Mouse (Mus musculus): ENCODE measurements at regions not wholly inside any gene's neighbourhood (a gene's known extent, or its start where the extent isn't known, plus 50 kb on each side); places are given as distances from the start of the nearest gene placed in this dataset.
"Not testable (repeated sequence)": the region's sequence is repeated elsewhere in the genome, so short reads cannot be mapped to it uniquely, and the experiment has no call there.

- no peak for DNase-seq
Measured at GRCm38 (mm10) chr12:33496306-33496705, 66.9 kb downstream of the Twistnb start.

GRCm38 (mm10) chr12:33497319-33497892 is 68.0 kb downstream of the Twistnb start:
- no peak for DNase-seq

GRCm38 (mm10) chr12:33541566-33541965 is 112.1 kb downstream of the Twistnb start:
- DNase-seq, result no peak

GRCm38 (mm10) chr12:33551660-33552059 is 122.2 kb downstream of the Twistnb start:
- DNase-seq, result not testable (repeated sequence)

GRCm38 (mm10) chr12:33552231-33552630 is 122.8 kb downstream of the Twistnb start:
- DNase-seq, result no peak

GRCm38 (mm10) chr12:33552651-33553050 is 123.2 kb downstream of the Twistnb start:
- DNase-seq, result no peak

- no peak for DNase-seq
Measured at GRCm38 (mm10) chr12:33553731-33554130, 124.3 kb downstream of the Twistnb start.

GRCm38 (mm10) chr12:33561141-33561540 is 131.7 kb downstream of the Twistnb start:
- no peak for DNase-seq

GRCm38 (mm10) chr12:33577877-33578428 is 148.5 kb downstream of the Twistnb start:
- DNase-seq, result no peak

- no peak for DNase-seq
Measured at GRCm38 (mm10) chr12:33580809-33581208, 151.4 kb downstream of the Twistnb start.

- DNase-seq, result no peak
Measured at GRCm38 (mm10) chr12:33591031-33591430, 161.6 kb downstream of the Twistnb start.

GRCm38 (mm10) chr12:33592431-33592911 is 163.0 kb downstream of the Twistnb start:
- no peak for DNase-seq

GRCm38 (mm10) chr12:33592938-33593337 is 163.5 kb downstream of the Twistnb start:
- no peak for DNase-seq

GRCm38 (mm10) chr12:33593685-33594084 is 164.2 kb downstream of the Twistnb start:
- DNase-seq, result no peak

GRCm38 (mm10) chr12:33605393-33605792 is 176.0 kb downstream of the Twistnb start:
- no peak for DNase-seq

GRCm38 (mm10) chr12:33607811-33608602 is 178.6 kb downstream of the Twistnb start:
- DNase-seq, result no peak

- no peak for DNase-seq
Measured at GRCm38 (mm10) chr12:33612378-33612777, 182.9 kb downstream of the Twistnb start.

- DNase-seq, result no peak
Measured at GRCm38 (mm10) chr12:33620391-33620790, 191.0 kb downstream of the Twistnb start.

- no peak for DNase-seq
Measured at GRCm38 (mm10) chr12:33626092-33626882, 196.9 kb downstream of the Twistnb start.

- no peak for DNase-seq
Measured at GRCm38 (mm10) chr12:33652597-33652996, 223.2 kb downstream of the Twistnb start.

- no peak for DNase-seq
Measured at GRCm38 (mm10) chr12:33675508-33675907, 246.1 kb downstream of the Twistnb start.

GRCm38 (mm10) chr12:33692870-33693269 is 235.4 kb upstream of the Ferd3l start:
- DNase-seq, result no peak

- no peak for DNase-seq
Measured at GRCm38 (mm10) chr12:33714392-33714791, 213.8 kb upstream of the Ferd3l start.

All from lung, postnatal 4 days (tissue).